Mouse (Mus musculus) CD4-positive helper T cell, adult 2 months (primary cell): Measurements from ENCODE around the gene Ccdc184.

ENCODE experiments used
- DNase-seq: peaks from one replicate; pipeline ENCODE4 v3.0.0-alpha.2; 2012; ENCODE audit warnings: low read depth, missing footprints, low spot score

The Ccdc184 gene

GRCm38 (mm10) chr15:98155944-98156343 is 11.0 kb upstream of the Ccdc184 start:
- no peak for DNase-seq

GRCm38 (mm10) chr15:98157253-98157652 is 9.7 kb upstream of the Ccdc184 start:
- no peak for DNase-seq

GRCm38 (mm10) chr15:98161026-98161805 is 5.7 kb upstream of the Ccdc184 start:
- no peak for DNase-seq

GRCm38 (mm10) chr15:98162561-98162960 is 4.4 kb upstream of the Ccdc184 start:
- no peak for DNase-seq

- no peak for DNase-seq
These were observed 1.4 kb upstream of the Ccdc184 start, which contains the start of gene Asb8 for GRCm38 (mm10) chr15:98165525-98165924. TSS of gene Asb8 (minus strand) at chr15:98165625.

- peak; percentile 92 for DNase-seq
These were observed 975 bp downstream of the Ccdc184 start for GRCm38 (mm10) chr15:98167645-98168621.

GRCm38 (mm10) chr15:98168622-98169004 is 1.7 kb downstream of the Ccdc184 start:
- no peak for DNase-seq

- DNase-seq = peak; percentile 21
These were observed 3.4 kb downstream of the Ccdc184 start for GRCm38 (mm10) chr15:98170365-98170764.

GRCm38 (mm10) chr15:98170917-98171316 is 4.0 kb downstream of the Ccdc184 start:
- no peak for DNase-seq

- DNase-seq = no peak
These were observed 5.2 kb downstream of the Ccdc184 start for GRCm38 (mm10) chr15:98172113-98172512.

GRCm38 (mm10) chr15:98173821-98174220 is 6.9 kb downstream of the Ccdc184 start:
- DNase-seq = peak; percentile 57

- DNase-seq = no peak
These were observed 10.4 kb downstream of the Ccdc184 start for GRCm38 (mm10) chr15:98177320-98177719.

- DNase-seq = no peak
These were observed 13.7 kb downstream of the Ccdc184 start for GRCm38 (mm10) chr15:98180567-98181131.

GRCm38 (mm10) chr15:98181132-98181711 is 14.3 kb downstream of the Ccdc184 start:
- peak; percentile 84 for DNase-seq

GRCm38 (mm10) chr15:98181856-98182570 is 15.1 kb downstream of the Ccdc184 start:
- DNase-seq = no peak

- no peak for DNase-seq
These were observed 17.5 kb downstream of the Ccdc184 start for GRCm38 (mm10) chr15:98184456-98184855.

- DNase-seq = no peak
These were observed 28.5 kb downstream of the Ccdc184 start, which contains the start of gene Olfr288 for GRCm38 (mm10) chr15:98195442-98195841. TSS of gene Olfr288 (minus strand) at chr15:98195542.

- DNase-seq = no peak
These were observed 42.7 kb downstream of the Ccdc184 start for GRCm38 (mm10) chr15:98209676-98210075.

- DNase-seq = no peak
These were observed 46.4 kb downstream of the Ccdc184 start for GRCm38 (mm10) chr15:98213336-98213870.

- no peak for DNase-seq
These were observed 47.2 kb downstream of the Ccdc184 start for GRCm38 (mm10) chr15:98214130-98214529.
